Mouse (Mus musculus) adipocyte (in vitro differentiated cells): ENCODE data around the gene Traf5.
A peak's percentile ranks its signal among the peaks of the same experiment; 100 is the strongest.

Experiments used
- DNase-seq: peaks from one replicate; pipeline ENCODE4 v3.0.0-alpha.2; 2016; ENCODE audit warnings: low spot score

Traf5 gene

GRCm38 (mm10) chr1:192062682-192063081, 29.7 kb downstream of the Traf5 start:
- no peak for DNase-seq

- DNase-seq: peak; percentile 55
These were observed 30.6 kb downstream of the Traf5 start for GRCm38 (mm10) chr1:192061666-192062306.

GRCm38 (mm10) chr1:192058911-192059310, 33.4 kb downstream of the Traf5 start:
- DNase-seq: no peak

GRCm38 (mm10) chr1:192053726-192054125, 38.6 kb downstream of the Traf5 start:
- DNase-seq: no peak

- DNase-seq: peak; percentile 63
These were observed 39.4 kb downstream of the Traf5 start for GRCm38 (mm10) chr1:192052986-192053385.

- no peak for DNase-seq
These were observed 39.9 kb downstream of the Traf5 start for GRCm38 (mm10) chr1:192052461-192052860.

- no peak for DNase-seq
These were observed 93.3 kb downstream of the Traf5 start for GRCm38 (mm10) chr1:191999022-191999421.

- no peak for DNase-seq
These were observed 95.7 kb downstream of the Traf5 start for GRCm38 (mm10) chr1:191996621-191997185.

- DNase-seq: no peak
These were observed 96.4 kb downstream of the Traf5 start for GRCm38 (mm10) chr1:191995916-191996315.

- peak; percentile 53 for DNase-seq
These were observed 96.9 kb downstream of the Traf5 start for GRCm38 (mm10) chr1:191995488-191995887.

GRCm38 (mm10) chr1:191994476-191994875, 97.9 kb downstream of the Traf5 start:
- DNase-seq: no peak

- DNase-seq: no peak
These were observed 100.1 kb downstream of the Traf5 start for GRCm38 (mm10) chr1:191992040-191992780.

- peak; percentile 97 for DNase-seq
These were observed 102.4 kb downstream of the Traf5 start for GRCm38 (mm10) chr1:191989994-191990393.

GRCm38 (mm10) chr1:191989060-191989459, 103.3 kb downstream of the Traf5 start:
- DNase-seq: no peak

GRCm38 (mm10) chr1:191988646-191989045, 103.7 kb downstream of the Traf5 start:
- DNase-seq: no peak

- DNase-seq: no peak
These were observed 104.9 kb downstream of the Traf5 start for GRCm38 (mm10) chr1:191987481-191987769.

- no peak for DNase-seq
These were observed 105.5 kb downstream of the Traf5 start for GRCm38 (mm10) chr1:191986674-191987480.

- no peak for DNase-seq
These were observed 110.8 kb downstream of the Traf5 start for GRCm38 (mm10) chr1:191981426-191982102.

- DNase-seq: no peak
These were observed 115.2 kb downstream of the Traf5 start, which contains the start of gene Rd3 for GRCm38 (mm10) chr1:191977187-191977586. TSS of gene Rd3 (plus strand) at chr1:191977370.

- no peak for DNase-seq
These were observed 117.6 kb downstream of the Traf5 start for GRCm38 (mm10) chr1:191974509-191975405.

- no peak for DNase-seq
These were observed 122.4 kb downstream of the Traf5 start for GRCm38 (mm10) chr1:191969939-191970338.
